Comparison of ENCODE assay signal across 8 mouse cellular contexts in genomic region chr16:73647201-73647782, GRCm38 (mm10).
DNase-seq lines count a peak whose midpoint lies in the region; ATAC-seq and TF ChIP-seq lines count a peak whose summit lies in the region.

No protein-coding gene starts in this region.

- H3K4me1 ChIP-seq in liver, embryonic 16.5 days (ENCODE audit: control insufficient read depth, low read depth, low read length): no peaks in the 10 kb centered on the region
- H3K4me1 ChIP-seq in olfactory bulb, adult 2 months (ENCODE audit: control insufficient read depth, insufficient read depth, low read length): no peaks in the 10 kb centered on the region; the same call in 1 of the 2 replicates

- no peak overlapping the region for H3K27ac ChIP-seq in liver, embryonic 16.5 days (ENCODE audit: low read length)
- 0 out of 2 replicates have a peak overlapping the region, but pooled peaks have one; percentile 21 for H3K27ac ChIP-seq in olfactory bulb, adult 2 months (ENCODE audit: insufficient read depth, low read depth, low read length)

- 58% methylated on average over 19 of the region's 19 CpGs for WGBS in liver, embryonic 16.5 days (ENCODE audit: insufficient replicate concordance)
- WGBS in olfactory bulb, adult 2 months: 43% methylated on average over 19 of the region's 19 CpGs

- no peak overlapping the region for H3K9ac ChIP-seq in liver, embryonic 16.5 days (ENCODE audit: low read depth, low read length)

- DNase-seq in embryo, embryonic 11 days: peak; percentile 74
- peak; percentile 50 to 60 for DNase-seq in heart, postnatal 36 days
- peak; percentile 28 for DNase-seq in layer of hippocampus, adult 11-12 months (ENCODE audit: low spot score)
- no peak for DNase-seq in spleen, postnatal 4 days (ENCODE audit: low spot score in 2 of 2)
- DNase-seq in c-Kit-positive CD71-positive TER-119-positive erythroid progenitor cells, embryonic 14.5 days (ENCODE audit: low spot score): no peak

- H3K9me3 ChIP-seq in liver, embryonic 16.5 days (replicated peaks; ENCODE audit: control insufficient read depth, low read length): no peaks in the 10 kb centered on the region

- TF ChIP-seq POLR2A in olfactory bulb, adult 2 months (IDR thresholded peaks at IDR 0.05; ENCODE audit: insufficient read depth, low read depth, low read length): no peak

- intact Hi-C loops in heart, postnatal 36 days (cut with DNase I): no loop called here

- TF ChIP-seq CTCF in olfactory bulb, adult 2 months (IDR thresholded peaks at IDR 0.05; ENCODE audit: insufficient read depth, low read depth, low read length): no peak

- no peak overlapping the region for H3K4me2 ChIP-seq in liver, embryonic 16.5 days (ENCODE audit: low read depth, low read length)

- peak; percentile 87 for ATAC-seq in frontal cortex, adult (ENCODE audit: low TSS enrichment)
- peak; percentile 67 for ATAC-seq in liver, embryonic 16.5 days (ENCODE audit: low read depth)

- no peak overlapping the region for H3K4me3 ChIP-seq in liver, embryonic 16.5 days (ENCODE audit: low read depth, low read length)
- no peak overlapping the region for H3K4me3 ChIP-seq in olfactory bulb, adult 2 months (ENCODE audit: insufficient read depth, low read depth, low read length)

- H3K36me3 ChIP-seq in liver, embryonic 16.5 days (ENCODE audit: control insufficient read depth, insufficient read depth): no peaks in the 10 kb centered on the region

- no peaks in the 10 kb centered on the region for H3K27me3 ChIP-seq in liver, embryonic 16.5 days (ENCODE audit: control insufficient read depth, insufficient read depth, low read depth, low read length)

Comparison
In these comparisons a context has a peak if more than half of its experiments do, and no peak if none do; other contexts are left out.
1. DNase-seq: peak in embryo, embryonic 11 days (single experiment), heart, postnatal 36 days (2 of 2) and layer of hippocampus, adult 11-12 months (single experiment); none in spleen, postnatal 4 days (0 of 2) and c-Kit-positive CD71-positive TER-119-positive erythroid progenitor cells, embryonic 14.5 days (single experiment).